Mouse (Mus musculus) embryonic facial prominence, embryonic 13.5 days (tissue): Measurements from ENCODE around the gene Gipc1. TPM values are rescaled to one million over a fixed set of nuclear protein-coding genes. Genes with fewer than 3 reads are reported as not detected.

ENCODE experiments used
- ATAC-seq: fragments of 200-750 bp; cut with Nextera tagmentation; 2 replicates; pipeline ENCODE4 v1.8.0; 2017; ENCODE audit warnings: low read depth; ENCODE audit not compliant: insufficient number of reproducible peaks, insufficient read depth, low FRiP score, low TSS enrichment
- H3K27ac ChIP-seq: fragments of 300-500 bp; sonication (generic); 2 replicates; pipeline ENCODE4 v1.5.1; 2015; ENCODE audit warnings: moderate library complexity, mild to moderate bottlenecking, inconsistent platforms
- H3K27me3 ChIP-seq: fragments of 300-500 bp; sonication (generic); 2 replicates; pipeline ENCODE4 v1.6.1; 2015; ENCODE audit warnings: mild to moderate bottlenecking, inconsistent platforms
- H3K36me3 ChIP-seq: fragments of 300-500 bp; sonication (generic); 2 replicates; pipeline ENCODE4 v1.6.1; 2015; ENCODE audit warnings: mild to moderate bottlenecking, inconsistent platforms
- H3K4me1 ChIP-seq: fragments of 300-500 bp; sonication (generic); 2 replicates; pipeline ENCODE4 v1.6.1; 2015; ENCODE audit warnings: inconsistent platforms
- H3K4me2 ChIP-seq: fragments of 300-500 bp; sonication (generic); 2 replicates; pipeline ENCODE4 v1.6.1; 2015; ENCODE audit warnings: moderate library complexity, mild to moderate bottlenecking, inconsistent platforms
- H3K4me3 ChIP-seq: fragments of 300-500 bp; sonication (generic); 2 replicates; pipeline ENCODE4 v1.5.1; 2015; ENCODE audit warnings: mild to moderate bottlenecking, inconsistent platforms
- H3K9ac ChIP-seq: fragments of 300-500 bp; sonication (generic); 2 replicates; pipeline ENCODE4 v1.6.1; 2015; ENCODE audit warnings: mild to moderate bottlenecking, inconsistent platforms
- H3K9me3 ChIP-seq: fragments of 300-500 bp; sonication (generic); 2 replicates; pipeline ENCODE4 v1.6.1; 2016; ENCODE audit warnings: inconsistent platforms
- whole genome bisulfite sequencing: fragments of 180-500 bp; shearing (Covaris S2); methylation state at CpG from one replicate; pipeline ENCODE4 v1.1.7; 2015; ENCODE audit warnings: mixed read lengths; 5-methylcytosine and 5-hydroxymethylcytosine counted together
- polyA plus RNA-seq: library from polyadenylated mRNA; unstranded; fragments of >200 nt; fragmentation: Nextera tagmentation; extraction: Ambion mirVana; gene quantifications from 2 replicates; pipeline ENCODE4 v1.2.1, GENCODE M21; 2015

Gene Gipc1
- polyA plus RNA-seq, 1 experiment from 2014 or later = 190 TPM

- 0 out of 2 replicates have a peak, but pooled peaks cover 2% of the 10 kb centered on the region for H3K9me3 ChIP-seq
- no peak overlapping the region for H3K27ac ChIP-seq
- no peak overlapping the region for H3K4me3 ChIP-seq
- no peak overlapping the region for H3K4me2 ChIP-seq
- no peaks in the 10 kb centered on the region for H3K4me1 ChIP-seq
- H3K27me3 ChIP-seq = no peaks in the 10 kb centered on the region
- H3K9ac ChIP-seq = no peak overlapping the region
- WGBS = 79% methylated on average over 9 of the region's 9 CpGs
- no peaks in the 10 kb centered on the region; the same call in 1 of the 2 replicates for H3K36me3 ChIP-seq
- ATAC-seq = 0 out of 2 replicates have a peak, but pooled peaks have one; percentile 24
Measured at GRCm38 (mm10) chr8:83619568-83620285, 32.8 kb upstream of the Gipc1 start.

GRCm38 (mm10) chr8:83621691-83622388 is 30.6 kb upstream of the Gipc1 start:
- H3K4me1 ChIP-seq = no peaks in the 10 kb centered on the region
- H3K4me2 ChIP-seq = peak overlapping the region; percentile 85
- no peak overlapping the region for H3K27ac ChIP-seq
- no peaks in the 10 kb centered on the region for H3K27me3 ChIP-seq
- 47% methylated on average over 15 of the region's 15 CpGs for WGBS
- H3K9me3 ChIP-seq = 0 out of 2 replicates have a peak, but pooled peaks cover 2% of the 10 kb centered on the region
- peak overlapping the region; percentile 72 for H3K9ac ChIP-seq
- H3K36me3 ChIP-seq = no peaks in the 10 kb centered on the region
- H3K4me3 ChIP-seq = peak overlapping the region; percentile 43
- no peak for ATAC-seq

- Histone ChIP-seq H3K4me2 (peak overlapping the region; percentile 85), H3K4me1 (no peaks in the 10 kb centered on the region), H3K9ac (peak overlapping the region; percentile 72), H3K27ac (no peak overlapping the region), H3K4me3 (peak overlapping the region; percentile 43), H3K9me3 (0 out of 2 replicates have a peak, but pooled peaks cover 2% of the 10 kb centered on the region), H3K36me3 (no peaks in the 10 kb centered on the region), H3K27me3 (no peaks in the 10 kb centered on the region)
- WGBS = 10% methylated on average over 23 of the region's 23 CpGs
- peak; percentile 85 for ATAC-seq
Measured at GRCm38 (mm10) chr8:83622389-83622989, 30.0 kb upstream of the Gipc1 start.

GRCm38 (mm10) chr8:83623549-83623948 is 28.9 kb upstream of the Gipc1 start:
- 89% methylated on average over 7 of the region's 7 CpGs for WGBS
- H3K9me3 ChIP-seq = 0 out of 2 replicates have a peak, but pooled peaks cover under 1% of the 10 kb centered on the region
- H3K4me2 ChIP-seq = no peak overlapping the region
- no peaks in the 10 kb centered on the region for H3K4me1 ChIP-seq
- no peak overlapping the region for H3K27ac ChIP-seq
- no peak for ATAC-seq
- no peak overlapping the region for H3K9ac ChIP-seq
- no peaks in the 10 kb centered on the region for H3K36me3 ChIP-seq
- H3K27me3 ChIP-seq = no peaks in the 10 kb centered on the region
- H3K4me3 ChIP-seq = no peak overlapping the region

GRCm38 (mm10) chr8:83624739-83625138 is 27.7 kb upstream of the Gipc1 start:
- WGBS = 37% methylated on average over 3 of the region's 3 CpGs

GRCm38 (mm10) chr8:83625676-83626299 is 26.7 kb upstream of the Gipc1 start:
- no peak overlapping the region for H3K4me2 ChIP-seq
- no peak for ATAC-seq
- no peak overlapping the region for H3K27ac ChIP-seq
- no peaks in the 10 kb centered on the region for H3K27me3 ChIP-seq
- H3K4me1 ChIP-seq = no peaks in the 10 kb centered on the region
- no peak overlapping the region for H3K4me3 ChIP-seq
- 88% methylated on average over 6 of the region's 6 CpGs for WGBS
- no peaks in the 10 kb centered on the region for H3K9me3 ChIP-seq
- no peaks in the 10 kb centered on the region for H3K36me3 ChIP-seq
- no peak overlapping the region for H3K9ac ChIP-seq

More at GRCm38 (mm10) chr8:83624739-83625138, 27.7 kb upstream of the Gipc1 start:
- no peak overlapping the region for H3K4me2 ChIP-seq
- no peaks in the 10 kb centered on the region for H3K4me1 ChIP-seq
- H3K36me3 ChIP-seq = no peaks in the 10 kb centered on the region
- no peak for ATAC-seq
- no peaks in the 10 kb centered on the region for H3K27me3 ChIP-seq
- no peaks in the 10 kb centered on the region for H3K9me3 ChIP-seq
- no peak overlapping the region for H3K27ac ChIP-seq
- no peak overlapping the region for H3K9ac ChIP-seq
- no peak overlapping the region for H3K4me3 ChIP-seq

- H3K27ac ChIP-seq = no peak overlapping the region
- no peaks in the 10 kb centered on the region for H3K36me3 ChIP-seq
- no peaks in the 10 kb centered on the region for H3K4me1 ChIP-seq
- no peak for ATAC-seq
- H3K4me3 ChIP-seq = no peak overlapping the region
- H3K4me2 ChIP-seq = no peak overlapping the region
- 88% methylated on average over 7 of the region's 7 CpGs for WGBS
- H3K9ac ChIP-seq = no peak overlapping the region
- peaks cover 4% of the 10 kb centered on the region for H3K9me3 ChIP-seq
- no peaks in the 10 kb centered on the region for H3K27me3 ChIP-seq
Measured at GRCm38 (mm10) chr8:83632083-83632707, 20.3 kb upstream of the Gipc1 start.

GRCm38 (mm10) chr8:83638856-83639255 is 13.6 kb upstream of the Gipc1 start:
- Histone ChIP-seq H3K36me3 (no peaks in the 10 kb centered on the region), H3K27me3 (no peaks in the 10 kb centered on the region), H3K4me2 (no peak overlapping the region), H3K9ac (no peak overlapping the region), H3K4me3 (no peak overlapping the region), H3K4me1 (no peaks in the 10 kb centered on the region), H3K9me3 (peaks cover 4% of the 10 kb centered on the region), H3K27ac (no peak overlapping the region)
- 68% methylated on average over 4 of the region's 4 CpGs for WGBS
- ATAC-seq = no peak

- Histone ChIP-seq H3K4me2 (no peak overlapping the region), H3K9ac (no peak overlapping the region), H3K4me1 (no peaks in the 10 kb centered on the region), H3K27ac (no peak overlapping the region), H3K9me3 (peaks cover 4% of the 10 kb centered on the region), H3K27me3 (no peaks in the 10 kb centered on the region), H3K36me3 (no peaks in the 10 kb centered on the region), H3K4me3 (no peak overlapping the region)
- no peak for ATAC-seq
- WGBS = 71% methylated on average over 5 of the region's 5 CpGs
Measured at GRCm38 (mm10) chr8:83639649-83640048, 12.8 kb upstream of the Gipc1 start.

- Histone ChIP-seq H3K4me3 (no peak overlapping the region), H3K36me3 (no peaks in the 10 kb centered on the region), H3K9me3 (no peaks in the 10 kb centered on the region), H3K4me1 (peaks cover 16% of the 10 kb centered on the region), H3K27ac (no peak overlapping the region), H3K4me2 (no peak overlapping the region), H3K27me3 (no peaks in the 10 kb centered on the region), H3K9ac (no peak overlapping the region)
- WGBS = 94% methylated on average over 11 of the region's 11 CpGs
- no peak for ATAC-seq
Measured at GRCm38 (mm10) chr8:83647511-83647910, 5.0 kb upstream of the Gipc1 start.

GRCm38 (mm10) chr8:83648031-83648430 is 4.4 kb upstream of the Gipc1 start:
- H3K9me3 ChIP-seq = no peaks in the 10 kb centered on the region
- H3K4me1 ChIP-seq = peaks cover 16% of the 10 kb centered on the region
- no peak overlapping the region for H3K4me3 ChIP-seq
- 95% methylated on average over 4 of the region's 4 CpGs for WGBS
- no peak overlapping the region for H3K27ac ChIP-seq
- no peak overlapping the region for H3K9ac ChIP-seq
- H3K27me3 ChIP-seq = no peaks in the 10 kb centered on the region
- ATAC-seq = no peak
- no peak overlapping the region for H3K4me2 ChIP-seq
- no peaks in the 10 kb centered on the region for H3K36me3 ChIP-seq
